Mouse (Mus musculus) heart, embryonic 13.5 days (tissue): ENCODE results near the gene Nacc1. TPM values are rescaled to one million over a fixed set of nuclear protein-coding genes. Genes with fewer than 3 reads are reported as not detected.

ENCODE experiments used
- ATAC-seq: fragments of 200-750 bp; cut with Nextera tagmentation; 2 replicates; pipeline ENCODE4 v1.8.0; 2017; ENCODE audit warnings: moderate TSS enrichment; ENCODE audit not compliant: insufficient number of reproducible peaks, low FRiP score, low TSS enrichment; ENCODE audit errors: extremely low read depth
- H3K27ac ChIP-seq: fragments of 300-500 bp; sonication (generic); replicated peaks from 2 replicates; pipeline ENCODE4 v1.5.1; 2015; ENCODE audit warnings: moderate library complexity, mild to moderate bottlenecking, inconsistent platforms
- H3K27me3 ChIP-seq: fragments of 300-500 bp; sonication (generic); replicated peaks from 2 replicates; pipeline ENCODE4 v1.6.1; 2015; ENCODE audit warnings: mild to moderate bottlenecking, inconsistent platforms
- H3K36me3 ChIP-seq: fragments of 300-500 bp; sonication (generic); 2 replicates; pipeline ENCODE4 v1.6.1; 2015; ENCODE audit warnings: mild to moderate bottlenecking, inconsistent platforms
- H3K4me1 ChIP-seq: fragments of 300-500 bp; sonication (generic); 2 replicates; pipeline ENCODE4 v1.6.1; 2015; ENCODE audit warnings: inconsistent platforms
- H3K4me2 ChIP-seq: fragments of 300-500 bp; sonication (generic); 2 replicates; pipeline ENCODE4 v1.6.1; 2015; ENCODE audit warnings: inconsistent platforms, mild to moderate bottlenecking, moderate library complexity
- H3K4me3 ChIP-seq: fragments of 300-500 bp; sonication (generic); 2 replicates; pipeline ENCODE4 v1.5.1; 2015; ENCODE audit warnings: moderate library complexity, mild to moderate bottlenecking, inconsistent platforms
- H3K9ac ChIP-seq: fragments of 300-500 bp; sonication (generic); 2 replicates; pipeline ENCODE4 v1.6.1; 2015; ENCODE audit warnings: inconsistent platforms, mild to moderate bottlenecking, moderate library complexity
- H3K9me3 ChIP-seq: fragments of 300-500 bp; sonication (generic); 2 replicates; pipeline ENCODE4 v1.6.1; 2016; ENCODE audit warnings: inconsistent platforms
- WGBS: fragments of 180-500 bp; shearing (Covaris S2); methylation state at CpG from one replicate; pipeline ENCODE4 v1.1.7; 2015; ENCODE audit warnings: mixed read lengths; 5-methylcytosine and 5-hydroxymethylcytosine counted together
- polyA plus RNA-seq: library from polyadenylated mRNA; unstranded; fragments of >200 nt; fragmentation: Nextera tagmentation; extraction: Ambion mirVana; gene quantifications from 2 replicates; pipeline ENCODE4 v1.2.1, GENCODE M21; 2015

Nacc1 gene
- polyA plus RNA-seq, 1 experiment from 2014 or later = 15.7 TPM

DNA sequence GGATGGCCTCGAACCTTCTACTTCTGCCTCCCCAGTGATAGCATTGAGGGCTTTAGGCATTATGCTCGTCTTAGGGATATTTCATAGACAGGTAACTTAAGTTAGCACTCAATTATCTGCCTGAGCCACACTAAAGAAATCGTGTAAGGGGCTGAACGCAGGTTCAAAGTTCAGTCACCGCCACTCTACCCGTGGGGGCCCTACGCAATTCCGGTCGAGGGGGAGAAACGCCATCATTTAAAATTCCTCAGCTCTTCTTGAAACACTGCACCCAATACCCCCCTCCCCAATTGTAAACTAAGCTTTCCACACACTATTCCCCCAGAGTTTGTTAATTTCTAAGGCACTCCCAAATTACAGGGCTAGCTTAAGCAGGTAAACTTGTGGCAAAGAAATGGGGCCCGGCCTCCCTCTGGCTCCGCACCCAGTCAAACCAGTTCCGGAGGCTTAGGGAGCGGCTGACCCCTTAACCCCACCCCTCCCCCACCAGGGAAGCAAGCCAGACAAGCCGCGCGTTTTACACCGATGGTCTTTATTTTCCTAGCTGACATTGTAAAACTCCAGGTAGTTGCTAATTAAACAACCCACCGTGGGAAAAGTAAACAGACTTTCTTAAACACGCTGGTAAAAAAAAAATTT lies 26.7 kb downstream of the Nacc1 start:
- 1% methylated on average over 20 of the region's 20 CpGs for WGBS

DNA sequence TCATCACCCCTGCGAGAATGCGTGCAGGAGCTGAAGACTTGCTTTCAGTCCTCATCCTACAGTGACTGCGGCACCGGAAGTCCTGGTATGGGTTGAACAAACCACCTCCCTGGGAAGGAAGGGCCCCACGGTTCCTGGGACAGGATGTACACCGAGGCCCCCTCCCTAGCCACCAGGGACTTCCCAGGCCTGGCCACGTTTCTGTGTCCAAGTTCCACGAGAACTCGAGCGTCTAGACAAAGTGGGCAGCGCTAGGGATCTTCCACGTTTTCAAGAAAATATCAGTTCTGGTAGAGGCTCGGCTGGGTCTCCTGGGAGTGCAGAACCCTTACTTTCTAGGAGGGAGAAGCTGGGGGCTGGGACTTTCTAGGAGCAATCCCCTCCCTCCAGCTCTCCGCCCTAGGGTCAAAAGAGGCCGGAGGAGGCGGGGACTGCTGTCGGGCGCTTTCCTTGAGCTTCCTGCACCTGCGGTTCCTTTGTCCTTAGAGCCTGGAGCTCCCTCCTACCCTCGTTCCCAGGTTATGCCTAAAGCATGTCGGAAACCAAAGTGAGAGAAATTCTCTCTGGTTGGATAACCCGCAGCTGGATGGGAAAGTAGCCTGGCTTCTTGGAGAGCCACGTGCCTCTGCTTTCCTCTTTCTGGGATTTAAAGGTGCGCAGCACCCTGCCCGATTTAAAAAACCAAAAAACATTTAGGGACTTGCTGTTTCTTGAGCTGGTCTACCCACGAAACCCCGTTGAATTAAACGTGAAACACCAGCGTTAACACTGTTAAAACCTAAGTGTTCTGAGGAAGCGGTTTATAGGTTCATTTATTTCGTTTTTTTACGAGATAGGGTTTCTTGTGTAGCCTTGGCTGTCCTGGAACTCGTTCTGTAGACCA lies 27.5 kb downstream of the Nacc1 start:
- Histone ChIP-seq H3K9me3 (no peaks in the 10 kb centered on the region), H3K4me2 (peak overlapping the region; percentile 87), H3K36me3 (no peaks in the 10 kb centered on the region), H3K9ac (peak overlapping the region; percentile 96), H3K4me3 (peak overlapping the region; percentile 75), H3K27ac (peak overlapping the region; percentile 99), H3K27me3 (no peaks in the 10 kb centered on the region), H3K4me1 (peaks cover 60% of the 10 kb centered on the region)
- WGBS = 2% methylated on average over 33 of the region's 33 CpGs
- ATAC-seq = no peak

More for the DNA sequence above, 26.7 kb downstream of the Nacc1 start:
- Histone ChIP-seq H3K4me3 (peak overlapping the region; percentile 75), H3K4me1 (peaks cover 59% of the 10 kb centered on the region), H3K4me2 (peak overlapping the region; percentile 87), H3K27me3 (no peaks in the 10 kb centered on the region), H3K9me3 (no peaks in the 10 kb centered on the region), H3K27ac (peak overlapping the region; percentile 99), H3K36me3 (no peaks in the 10 kb centered on the region), H3K9ac (peak overlapping the region; percentile 96)
- ATAC-seq = no peak

DNA sequence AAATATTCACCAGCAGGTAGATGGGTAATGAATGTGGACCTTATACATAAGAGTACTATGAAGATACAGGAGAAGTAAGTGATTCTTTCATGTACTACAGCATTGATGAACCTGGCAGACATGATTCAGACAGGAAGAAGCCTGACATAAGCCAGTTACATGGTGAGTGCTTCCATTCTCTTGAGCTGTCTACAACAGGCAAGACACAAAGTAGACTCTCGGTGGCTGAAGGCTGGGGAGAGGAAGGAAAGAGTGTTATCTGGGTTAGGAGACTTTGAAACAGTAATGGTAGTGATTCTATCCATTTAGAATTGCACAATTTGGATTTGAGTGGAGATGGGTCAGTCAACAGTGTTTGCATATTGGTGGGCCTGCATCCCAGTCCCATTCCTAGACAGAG lies 28.7 kb downstream of the Nacc1 start:
- Histone ChIP-seq H3K4me1 (peaks cover 69% of the 10 kb centered on the region), H3K36me3 (no peaks in the 10 kb centered on the region), H3K9ac (peak overlapping the region; percentile 96; the same call in 1 of the 2 replicates), H3K27me3 (no peaks in the 10 kb centered on the region), H3K9me3 (no peaks in the 10 kb centered on the region), H3K27ac (peak overlapping the region; percentile 99), H3K4me2 (peak overlapping the region; percentile 87), H3K4me3 (0 out of 2 replicates have a peak overlapping the region, but pooled peaks have one; percentile 75)
- WGBS = 37% methylated on average over 1 of the region's 1 CpGs
- no peak for ATAC-seq

DNA sequence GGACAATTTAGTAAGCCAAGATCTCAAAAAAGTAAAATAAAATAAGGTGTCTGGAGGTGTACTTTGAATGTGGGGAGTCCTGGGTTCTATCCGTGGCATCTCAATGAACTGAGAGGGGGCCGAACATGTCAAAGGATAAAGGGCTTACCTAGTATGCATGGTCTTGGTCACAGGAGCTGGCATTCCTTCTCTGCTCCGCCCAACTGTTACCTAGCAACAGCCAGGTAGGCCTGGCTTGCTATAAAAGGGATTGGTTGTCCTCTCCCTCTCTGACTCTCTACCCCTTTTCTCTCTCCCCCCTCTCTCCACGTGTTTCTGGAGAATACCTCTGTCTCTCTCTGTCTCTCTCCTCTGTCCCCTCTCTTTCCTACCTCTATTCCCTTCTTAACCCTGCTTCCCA lies 30.0 kb downstream of the Nacc1 start:
- Histone ChIP-seq H3K4me1 (peaks cover 69% of the 10 kb centered on the region), H3K9ac (no peak overlapping the region), H3K9me3 (no peaks in the 10 kb centered on the region), H3K36me3 (no peaks in the 10 kb centered on the region), H3K27ac (peak overlapping the region; percentile 94), H3K4me3 (no peak overlapping the region), H3K4me2 (peak overlapping the region; percentile 84), H3K27me3 (no peaks in the 10 kb centered on the region)
- no peak for ATAC-seq
- WGBS = 57% methylated on average over 4 of the region's 4 CpGs

DNA sequence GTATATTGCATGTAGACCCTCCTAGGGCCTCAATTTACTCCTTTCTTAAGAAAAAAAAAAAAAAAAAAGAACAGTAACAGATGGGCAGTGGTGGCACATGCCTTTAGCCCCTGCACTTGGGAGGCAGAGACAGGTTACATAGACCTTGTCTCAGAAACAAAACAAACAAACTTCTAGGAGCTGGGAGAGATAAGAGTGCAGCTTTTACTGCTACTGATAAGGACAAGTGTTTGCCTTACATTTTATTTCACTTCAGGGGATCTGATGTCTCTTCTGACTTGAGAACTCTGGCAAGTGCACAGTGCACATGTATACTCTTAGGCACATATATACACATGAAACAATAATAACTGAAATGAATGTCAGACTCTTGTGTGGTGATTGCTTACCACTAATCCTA lies 30.5 kb downstream of the Nacc1 start:
- H3K9me3 ChIP-seq = no peaks in the 10 kb centered on the region
- peak overlapping the region; percentile 56 for H3K4me3 ChIP-seq
- ATAC-seq = no peak
- no peaks in the 10 kb centered on the region for H3K36me3 ChIP-seq
- peak overlapping the region; percentile 84 for H3K4me2 ChIP-seq
- H3K4me1 ChIP-seq = peaks cover 69% of the 10 kb centered on the region
- H3K27ac ChIP-seq = peak overlapping the region; percentile 94
- H3K27me3 ChIP-seq = no peaks in the 10 kb centered on the region
- peak overlapping the region; percentile 88 for H3K9ac ChIP-seq

DNA sequence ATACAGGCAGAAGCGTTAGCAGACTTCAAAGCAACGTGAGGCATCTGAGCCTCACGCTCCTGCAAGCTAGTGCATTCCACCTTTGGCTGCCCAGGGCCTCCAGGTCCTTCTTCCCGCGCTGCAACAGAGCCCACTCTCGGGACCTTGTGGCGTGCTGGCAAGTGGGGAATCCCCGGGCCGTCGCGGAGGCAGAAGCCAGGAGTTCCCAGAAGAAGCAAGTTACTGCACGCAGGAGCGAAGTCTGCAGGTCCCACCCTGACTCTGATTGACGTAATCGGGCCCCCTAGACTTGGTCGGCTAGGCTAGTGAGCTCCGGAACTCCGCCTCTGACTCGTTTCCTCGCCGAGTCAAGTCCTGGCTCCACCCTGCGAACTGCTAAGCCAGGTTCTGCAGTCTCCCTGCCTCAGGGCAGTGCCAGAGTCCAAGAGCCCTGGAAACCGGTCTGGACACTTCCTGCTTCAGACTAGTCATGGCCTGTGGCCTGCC lies 31.0 kb downstream of the Nacc1 start:
- peak overlapping the region; percentile 88 for H3K9ac ChIP-seq
- no peaks in the 10 kb centered on the region for H3K9me3 ChIP-seq
- H3K27me3 ChIP-seq = no peaks in the 10 kb centered on the region
- H3K4me3 ChIP-seq = peak overlapping the region; percentile 56
- H3K36me3 ChIP-seq = no peaks in the 10 kb centered on the region
- peak overlapping the region; percentile 94 for H3K27ac ChIP-seq
- ATAC-seq = peak; percentile 33
- WGBS = under 1% methylated on average over 23 of the region's 23 CpGs
- peaks cover 69% of the 10 kb centered on the region for H3K4me1 ChIP-seq
- H3K4me2 ChIP-seq = peak overlapping the region; percentile 84

DNA sequence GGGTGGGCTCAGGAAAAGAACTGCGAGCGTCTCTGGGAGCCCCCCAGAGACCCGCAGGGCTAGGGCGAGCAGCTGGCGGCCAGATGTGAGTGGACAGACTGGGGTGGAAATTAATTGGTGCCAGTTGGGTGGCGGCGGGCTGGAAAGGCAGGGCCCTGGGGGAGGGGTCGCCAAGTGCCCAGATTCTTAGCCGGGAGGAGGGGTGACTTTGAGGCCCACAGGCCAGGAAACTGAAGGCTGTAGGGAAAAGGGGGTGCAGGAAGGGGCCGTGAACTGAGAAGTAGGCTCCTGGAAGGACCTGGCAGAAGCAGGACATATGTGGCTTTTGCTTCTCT lies 31.5 kb downstream of the Nacc1 start:
- Histone ChIP-seq H3K36me3 (no peaks in the 10 kb centered on the region), H3K4me2 (peak overlapping the region; percentile 84), H3K27ac (peak overlapping the region; percentile 94), H3K9ac (peak overlapping the region; percentile 88), H3K27me3 (no peaks in the 10 kb centered on the region), H3K9me3 (no peaks in the 10 kb centered on the region), H3K4me1 (peaks cover 69% of the 10 kb centered on the region), H3K4me3 (peak overlapping the region; percentile 56)
- no peak for ATAC-seq
- WGBS = 4% methylated on average over 10 of the region's 10 CpGs

DNA sequence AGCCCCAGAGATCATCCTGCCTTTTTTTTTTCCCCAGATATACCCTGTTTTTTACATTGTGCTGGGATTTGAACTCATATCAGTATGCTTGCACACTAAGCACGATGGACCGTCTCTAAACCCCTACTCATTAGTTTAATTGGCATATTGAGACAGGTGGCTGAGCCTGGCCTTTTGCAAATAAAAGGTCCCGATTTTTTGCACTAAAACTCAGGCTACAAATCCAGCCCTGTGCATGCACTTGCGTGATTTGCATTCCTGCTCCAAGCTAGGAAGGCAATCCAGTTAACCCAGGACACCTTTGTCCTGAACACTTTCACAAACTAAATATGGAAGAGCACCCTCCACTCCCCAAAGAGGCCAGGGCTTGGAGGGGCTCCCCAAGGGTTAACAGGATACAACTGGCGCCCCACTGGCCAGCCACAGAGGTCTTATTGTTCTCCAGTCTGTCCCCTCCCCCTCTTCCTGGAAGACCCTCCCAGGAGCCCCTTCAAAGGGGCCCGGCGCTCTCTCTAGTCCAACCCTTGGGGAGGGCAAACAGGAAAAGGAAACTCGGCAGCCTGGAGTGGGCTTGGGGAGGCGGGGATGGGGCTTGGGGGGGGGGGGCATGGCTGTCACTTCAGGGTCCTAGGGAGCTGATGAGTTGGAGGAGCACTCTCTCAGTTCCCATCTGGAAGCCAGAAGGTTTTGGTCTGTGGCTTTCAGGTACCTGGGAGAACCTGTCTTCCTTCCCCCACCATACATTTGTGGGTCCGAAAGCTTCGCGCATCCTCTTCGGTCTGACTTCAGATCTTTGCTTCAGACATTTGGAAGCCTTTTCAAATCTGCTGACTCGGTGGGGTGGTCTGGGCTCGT lies 32.1 kb downstream of the Nacc1 start:
- Histone ChIP-seq H3K9me3 (no peaks in the 10 kb centered on the region), H3K27ac (peak overlapping the region; percentile 94), H3K36me3 (no peaks in the 10 kb centered on the region), H3K27me3 (no peaks in the 10 kb centered on the region), H3K4me3 (peak overlapping the region; percentile 56), H3K4me2 (peak overlapping the region; percentile 84), H3K9ac (peak overlapping the region; percentile 88), H3K4me1 (peaks cover 64% of the 10 kb centered on the region)
- peak; percentile 44; the same call in 1 of the 2 replicates for ATAC-seq
- WGBS = 3% methylated on average over 15 of the region's 15 CpGs

DNA sequence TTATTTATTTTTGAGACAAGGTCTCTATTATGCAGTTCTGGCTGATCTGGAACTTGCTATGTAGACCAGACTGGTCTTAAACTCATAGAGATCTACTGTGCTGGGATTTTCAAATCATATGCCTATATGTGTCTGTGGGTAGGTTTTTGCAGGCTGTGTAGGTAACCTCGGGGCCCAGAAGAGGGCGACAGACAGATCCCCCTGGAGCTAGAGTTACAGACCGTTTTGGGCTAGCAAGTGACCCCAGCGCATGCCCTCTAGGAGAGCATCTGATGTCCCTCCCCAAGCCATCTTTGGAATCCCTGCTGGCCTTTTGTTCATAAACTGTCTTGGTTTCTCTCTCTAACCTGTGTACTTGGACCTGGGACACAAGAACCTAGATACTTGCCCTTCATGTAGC lies 33.1 kb downstream of the Nacc1 start:
- no peak overlapping the region for H3K4me2 ChIP-seq

DNA sequence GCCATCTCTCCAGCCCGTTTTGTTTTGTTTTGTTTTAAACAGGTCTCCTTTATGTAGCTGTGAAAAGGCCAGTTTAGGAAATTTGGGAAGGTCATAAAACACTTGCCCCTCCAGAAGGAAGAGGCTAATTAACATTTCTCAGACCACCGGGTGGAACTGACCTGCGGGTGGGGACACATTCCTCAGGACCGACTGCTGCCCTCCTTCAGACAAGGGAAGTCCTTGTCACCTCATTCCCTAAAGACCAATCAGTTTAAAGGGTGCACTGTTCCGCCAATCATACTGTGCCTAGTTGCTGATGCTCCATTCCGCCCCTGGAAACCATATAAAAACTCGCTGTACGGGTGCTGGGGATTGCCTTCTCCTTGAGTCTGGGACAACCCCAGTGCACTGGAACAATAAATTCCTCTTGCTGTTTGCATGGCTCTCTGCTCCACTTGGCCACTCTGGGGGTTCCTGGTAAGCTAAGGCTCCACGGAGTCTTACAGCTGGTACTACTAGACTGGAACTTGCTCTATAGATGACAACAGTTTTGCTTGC lies 34.5 kb downstream of the Nacc1 start:
- H3K4me3 ChIP-seq = no peak overlapping the region
- ATAC-seq = no peak

More for the DNA sequence above, 33.1 kb downstream of the Nacc1 start:
- H3K27ac ChIP-seq = peak overlapping the region; percentile 94
- H3K9me3 ChIP-seq = no peaks in the 10 kb centered on the region
- H3K36me3 ChIP-seq = no peaks in the 10 kb centered on the region
- H3K27me3 ChIP-seq = no peaks in the 10 kb centered on the region
- H3K4me3 ChIP-seq = no peak overlapping the region
- WGBS = 44% methylated on average over 4 of the region's 4 CpGs
- peaks cover 59% of the 10 kb centered on the region for H3K4me1 ChIP-seq
- no peak overlapping the region for H3K9ac ChIP-seq
- ATAC-seq = no peak

More for the DNA sequence above, 34.5 kb downstream of the Nacc1 start:
- 55% methylated on average over 9 of the region's 9 CpGs for WGBS
- peak overlapping the region; percentile 58; the same call in 1 of the 2 replicates for H3K9ac ChIP-seq
- peak overlapping the region; percentile 65 for H3K27ac ChIP-seq
- no peak overlapping the region for H3K4me2 ChIP-seq
- no peaks in the 10 kb centered on the region for H3K9me3 ChIP-seq
- H3K4me1 ChIP-seq = peaks cover 51% of the 10 kb centered on the region
- H3K27me3 ChIP-seq = no peaks in the 10 kb centered on the region
- no peaks in the 10 kb centered on the region for H3K36me3 ChIP-seq
